In genomic region chr11:110572548-110572947, GRCm38 (mm10) we compare ENCODE assay signal across 8 mouse cellular contexts.
DNase-seq lines count a peak whose midpoint lies in the region; ATAC-seq and TF ChIP-seq lines count a peak whose summit lies in the region.

No protein-coding gene starts in this region.

- no peaks in the 10 kb centered on the region for H3K36me3 ChIP-seq in lung, embryonic 14.5 days (ENCODE audit: insufficient read depth)

- H3K9me3 ChIP-seq in lung, embryonic 14.5 days (ENCODE audit: low read depth, low read length): no peaks in the 10 kb centered on the region

- no peak overlapping the region for H3K9ac ChIP-seq in lung, embryonic 14.5 days

- no peak overlapping the region for H3K4me3 ChIP-seq in lung, embryonic 14.5 days (ENCODE audit: low read depth, low read length)

- ATAC-seq in lung, embryonic 14.5 days (ENCODE audit: insufficient read depth): 0 out of 2 replicates have a peak, but pooled peaks have one; percentile 21

- DNase-seq in adrenal gland, adult (ENCODE audit: inconsistent age in 2 of 2, low spot score in 1 of 2): peak; percentile 34 to 79
- DNase-seq in adrenal gland, adult 8-10 months: no peak
- DNase-seq in urinary bladder, postnatal 25 days (ENCODE audit: low spot score): peak; percentile 26
- no peak for DNase-seq in urinary bladder, postnatal 4 days (ENCODE audit: low spot score in 2 of 2)
- peak; percentile 29 to 37 for DNase-seq in frontal cortex, postnatal 25 days (ENCODE audit: low spot score in 2 of 2)
- DNase-seq in kidney, postnatal 36 days: peak; percentile 51 to 83
- peak; percentile 84 for DNase-seq in lung, embryonic 14.5 days
- DNase-seq in right cerebral cortex, postnatal 36 days (ENCODE audit: low spot score in 2 of 2): peak; percentile 23 to 27

- H3K4me2 ChIP-seq in lung, embryonic 14.5 days: no peak overlapping the region

- H3K27me3 ChIP-seq in lung, embryonic 14.5 days (ENCODE audit: insufficient read depth, low read length): no peaks in the 10 kb centered on the region

- no peak overlapping the region for H3K27ac ChIP-seq in lung, embryonic 14.5 days (ENCODE audit: low read depth)

- TF ChIP-seq CTCF in lung, embryonic 14.5 days (IDR thresholded peaks at IDR 0.05; ENCODE audit: low read depth): peak; percentile 79

- 47% methylated on average over 10 of the region's 10 CpGs for WGBS in lung, embryonic 14.5 days

- H3K4me1 ChIP-seq in lung, embryonic 14.5 days (ENCODE audit: insufficient read depth): no peaks in the 10 kb centered on the region

Comparison
In these comparisons a context has a peak if more than half of its experiments do, and no peak if none do; other contexts are left out.
1. DNase-seq: peak in adrenal gland, adult (2 of 2), urinary bladder, postnatal 25 days (single experiment), frontal cortex, postnatal 25 days (2 of 2), kidney, postnatal 36 days (2 of 2), lung, embryonic 14.5 days (single experiment) and right cerebral cortex, postnatal 36 days (2 of 2); none in adrenal gland, adult 8-10 months (single experiment) and urinary bladder, postnatal 4 days (0 of 2).